Mouse (Mus musculus) heart, postnatal 36 days (tissue): Measurements from ENCODE around the gene Rcan3. TPM values are rescaled to one million over a fixed set of nuclear protein-coding genes. Genes with fewer than 3 reads are reported as not detected.

ENCODE experiments used
- DNase-seq, 2 experiments: peaks; one replicate each; pipeline ENCODE4 v3.0.0; 2021 to 2022
- intact Hi-C: fragments of 180-260 bp; cut with DNase I; formaldehyde crosslinking; loops from one replicate; pipeline ENCODE4 v1.15.1; 2025
- microRNA-seq, 2 experiments: library from miRNA; unstranded; fragments of <30 nt; microRNA quantifications; one replicate each; pipeline ENCODE4 v1.2.0; 2021; ENCODE audit warnings: borderline number of aligned reads in 2 of 2
- total RNA-seq, 2 experiments: library from RNA; stranded (reverse); gene quantifications; 2 replicates each; pipeline ENCODE4 v1.2.3; 2021

Gene Rcan3
- total RNA-seq, 2 experiments from 2014 or later: 10.8 to 15.0 TPM

DNA sequence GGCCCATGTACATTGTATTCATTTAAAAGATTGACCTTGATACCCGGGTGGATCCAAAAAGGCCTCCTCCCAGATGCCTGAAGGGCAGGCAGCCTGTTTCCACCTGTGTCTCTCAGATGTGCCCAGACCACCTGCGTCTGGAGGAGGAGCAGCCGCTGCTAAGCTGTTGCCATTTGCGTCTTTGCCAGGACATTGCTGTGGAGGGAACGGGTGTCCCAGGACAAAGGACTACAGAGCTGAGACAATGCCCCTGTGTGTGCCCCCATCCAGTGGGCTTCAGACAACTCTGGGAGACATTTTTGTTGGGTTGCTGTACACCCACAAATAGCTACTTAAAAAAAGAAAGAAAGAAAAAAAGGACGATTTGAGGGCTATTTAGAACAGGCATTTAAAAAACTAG lies 70.8 kb downstream of the Rcan3 start:
- intact Hi-C loops: no loop called here
- no peak for DNase-seq

Small RNA genes lying within 50 kb of the gene (microRNA-seq; reads per million reads assigned to microRNA genes)
- gene Mir700: 271 to 389 reads per million in 2 experiments

Other genes starting within 250 kb of the Rcan3 start
- 100 to 1,000 TPM; 241 to 254 TPM for gene Clic4, start 161.0 kb downstream of the Rcan3 start, total RNA-seq
- 10 to 100 TPM; 59.1 to 69.9 TPM for gene Srrm1, start 80.5 kb downstream of the Rcan3 start, total RNA-seq
- under 1 TPM in 1 of 2 experiments, not detected in 1; 0.33 TPM for gene Ncmap, start 35.6 kb downstream of the Rcan3 start, total RNA-seq
- gene Stpg1, start 60.9 kb upstream of the Rcan3 start, total RNA-seq: under 1 TPM in 1 of 2 experiments, not detected in 1; 0.38 TPM
- 10 to 100 TPM; 36.9 to 42.6 TPM for gene Nipal3, start 61.2 kb upstream of the Rcan3 start, total RNA-seq
- not detected for gene Grhl3, start 139.8 kb upstream of the Rcan3 start, total RNA-seq